Mouse (Mus musculus) C2C12 (cell line): ENCODE measurements at regions not wholly inside any gene's neighbourhood (a gene's known extent, or its start where the extent isn't known, plus 50 kb on each side); places are given as distances from the start of the nearest gene placed in this dataset.

Experiments
- CTCF ChIP-seq: IDR thresholded peaks from one replicate; pipeline ENCODE4 v1.5.1; 2011; ENCODE audit not compliant: control insufficient read depth, insufficient read depth, insufficient read length
- MAX ChIP-seq: IDR thresholded peaks from one replicate; pipeline ENCODE4 v1.6.1; 2011; ENCODE audit warnings: mild to moderate bottlenecking, control low read depth
- MYOD1 ChIP-seq: IDR thresholded peaks from one replicate; pipeline ENCODE4 v1.6.1; 2011; ENCODE audit warnings: low read depth; ENCODE audit not compliant: control insufficient read depth, insufficient read length
- MYOG ChIP-seq: IDR thresholded peaks from one replicate; pipeline ENCODE4 v1.6.1; 2011; ENCODE audit not compliant: control insufficient read depth, insufficient read length; ENCODE audit errors: extremely low read depth

GRCm38 (mm10) chr12:96509658-96510057 is 817.6 kb downstream of the Flrt2 start:
- TF ChIP-seq CTCF = no peak
- TF ChIP-seq MYOG = no peak
- TF ChIP-seq MYOD1 = no peak
- no peak for TF ChIP-seq MAX
